Mouse (Mus musculus) liver, embryonic 11.5 days (tissue): ENCODE data around the gene Ecpas. TPM values are rescaled to one million over a fixed set of nuclear protein-coding genes. Genes with fewer than 3 reads are reported as not detected.

Experiments
- polyA plus RNA-seq: library from polyadenylated mRNA; unstranded; fragments of >200 nt; fragmentation: Nextera tagmentation; extraction: Ambion mirVana; gene quantifications from 2 replicates; pipeline ENCODE4 v1.2.1, GENCODE M21; 2014

The Ecpas gene
- polyA plus RNA-seq, 1 experiment from 2014 or later: 44.8 TPM

Other genes with a start within 250 kb of the Ecpas start
- not detected in 2 replicates for gene Olfr267, start 125.0 kb downstream of the Ecpas start, polyA plus RNA-seq
- gene Zkscan16, start 30.9 kb upstream of the Ecpas start, polyA plus RNA-seq: 0.21 and 0.29 TPM in 2 replicates
- 28.0 and 30.5 TPM in 2 replicates for gene Ptgr1, start 74.4 kb upstream of the Ecpas start, polyA plus RNA-seq
- gene Dnajc25, start 82.3 kb upstream of the Ecpas start, polyA plus RNA-seq: 8.8 and 11.1 TPM in 2 replicates
- 8.1 and 11.5 TPM in 2 replicates for gene Gm20503, start 90.5 kb upstream of the Ecpas start, polyA plus RNA-seq
- 67.6 and 78.9 TPM in 2 replicates for gene Gng10, start 122.3 kb upstream of the Ecpas start, polyA plus RNA-seq
- not detected in 2 replicates for gene AI481877, start 226.2 kb upstream of the Ecpas start, polyA plus RNA-seq